Mouse (Mus musculus) bone marrow macrophage, adult 2 months (primary cell): ENCODE results near the gene Rab11fip3. TPM values are rescaled to one million over a fixed set of nuclear protein-coding genes. Genes with fewer than 3 reads are reported as not detected.
"Not testable (repeated sequence)": the region's sequence is repeated elsewhere in the genome, so short reads cannot be mapped to it uniquely, and the experiment has no call there.

Experiments used
- H3K27ac ChIP-seq: 2 replicates; pipeline ENCODE4 v1.5.1; 2012; ENCODE audit warnings: low read depth, low read length; ENCODE audit not compliant: insufficient read depth
- H3K4me1 ChIP-seq: 2 replicates; pipeline ENCODE4 v1.6.1; 2012; ENCODE audit warnings: low read length; ENCODE audit not compliant: control insufficient read depth, insufficient read depth
- H3K4me3 ChIP-seq: 2 replicates; pipeline ENCODE4 v1.5.1; 2012; ENCODE audit warnings: mild to moderate bottlenecking, low read length, moderate library complexity; ENCODE audit not compliant: insufficient read depth
- CTCF ChIP-seq: IDR thresholded peaks from 2 replicates; pipeline ENCODE4 v1.5.1; 2012; ENCODE audit warnings: low read depth, mild to moderate bottlenecking, low read length, moderate library complexity
- POLR2A ChIP-seq: IDR thresholded peaks from 2 replicates; pipeline ENCODE4 v1.6.1; 2012; ENCODE audit warnings: mild to moderate bottlenecking, low read depth, low read length, borderline replicate concordance
- polyA plus RNA-seq: library from polyadenylated mRNA; stranded (reverse); fragments of >200 nt; gene quantifications from 2 replicates; pipeline ENCODE4 v1.2.4, GENCODE M21; 2012; ENCODE audit not compliant: missing spikeins, insufficient read depth, insufficient read length

Rab11fip3 gene
- polyA plus RNA-seq = 7.9 and 8.3 TPM in 2 replicates

GRCm38 (mm10) chr17:26068831-26069739, at the start of gene Rab11fip3:
Rab11fip3 (minus strand) TSS chr17:26069555.
- Histone ChIP-seq H3K4me3 (peak within 1 kb of the TSS; percentile 87), H3K4me1 (peaks cover 17% of the 10 kb centered on the region), H3K27ac (no peak within 1 kb of the TSS)
- TF ChIP-seq CTCF = no peak
- TF ChIP-seq POLR2A = no peak

- TF ChIP-seq POLR2A = no peak
- no peak for TF ChIP-seq CTCF
- peaks cover 3% of the 10 kb centered on the region for H3K4me1 ChIP-seq
Observed at GRCm38 (mm10) chr17:26116503-26117258, 47.3 kb upstream of the Rab11fip3 start.

GRCm38 (mm10) chr17:26115956-26116487, 46.7 kb upstream of the Rab11fip3 start:
- Histone ChIP-seq H3K4me1 (peaks cover 3% of the 10 kb centered on the region), H3K4me3 (no peak overlapping the region)
- TF ChIP-seq POLR2A (no peak), CTCF (no peak)

More at GRCm38 (mm10) chr17:26116503-26117258, 47.3 kb upstream of the Rab11fip3 start:
- Histone ChIP-seq H3K27ac (no peak overlapping the region), H3K4me3 (no peak overlapping the region)

GRCm38 (mm10) chr17:26115205-26115898, 46.0 kb upstream of the Rab11fip3 start:
- peaks cover 3% of the 10 kb centered on the region for H3K4me1 ChIP-seq
- H3K27ac ChIP-seq = no peak overlapping the region
- no peak overlapping the region for H3K4me3 ChIP-seq
- TF ChIP-seq CTCF (no peak), POLR2A (no peak)

More at GRCm38 (mm10) chr17:26115956-26116487, 46.7 kb upstream of the Rab11fip3 start:
- H3K27ac ChIP-seq = no peak overlapping the region

GRCm38 (mm10) chr17:26114461-26114860, 45.1 kb upstream of the Rab11fip3 start:
- H3K4me1 ChIP-seq, H3K4me3 ChIP-seq: not testable (repeated sequence)

GRCm38 (mm10) chr17:26114061-26114460, 44.7 kb upstream of the Rab11fip3 start:
- peaks cover 7% of the 10 kb centered on the region for H3K4me1 ChIP-seq
- TF ChIP-seq CTCF (no peak), POLR2A (no peak)
- peak overlapping the region; percentile 60 for H3K4me3 ChIP-seq
- H3K27ac ChIP-seq = no peak overlapping the region

More at GRCm38 (mm10) chr17:26114461-26114860, 45.1 kb upstream of the Rab11fip3 start:
- H3K27ac ChIP-seq = not testable (repeated sequence)

- Histone ChIP-seq H3K4me1 (peaks cover 7% of the 10 kb centered on the region), H3K4me3 (peak within 1 kb of the TSS; percentile 60), H3K27ac (no peak within 1 kb of the TSS)
- TF ChIP-seq POLR2A = no peak; the same call in 1 of the 2 replicates
- 0 out of 2 replicates have a peak, but pooled peaks have one; percentile 21 for TF ChIP-seq CTCF
Observed at GRCm38 (mm10) chr17:26113181-26113948, 44.0 kb upstream of the Rab11fip3 start, which contains the start of gene Tmem8. Tmem8 (plus strand) TSS chr17:26113299.

- Histone ChIP-seq H3K4me1 (peaks cover 7% of the 10 kb centered on the region), H3K27ac (no peak overlapping the region), H3K4me3 (peak overlapping the region; percentile 60)
- TF ChIP-seq CTCF (0 out of 2 replicates have a peak, but pooled peaks have one; percentile 14), POLR2A (no peak)
Observed at GRCm38 (mm10) chr17:26112751-26113150, 43.4 kb upstream of the Rab11fip3 start.

- TF ChIP-seq CTCF = no peak
- TF ChIP-seq POLR2A = no peak
- Histone ChIP-seq H3K4me3 (no peak overlapping the region), H3K27ac (no peak overlapping the region), H3K4me1 (peaks cover 7% of the 10 kb centered on the region)
Observed at GRCm38 (mm10) chr17:26111722-26112121, 42.4 kb upstream of the Rab11fip3 start.
